Mouse (Mus musculus): ENCODE results near the gene Pex14.

Gene Pex14

GRCm38 (mm10) chr4:149058298-149058697, 41.4 kb downstream of the Pex14 start:
- no peak for DNase-seq (ENCODE audit: extremely low spot score, low read depth, low spot score)

GRCm38 (mm10) chr4:149057470-149057869, 42.2 kb downstream of the Pex14 start:
- DNase-seq (ENCODE audit: extremely low spot score, low read depth, low spot score), result no peak

- no peak for DNase-seq (ENCODE audit: extremely low spot score, low read depth, low spot score)
Observed at GRCm38 (mm10) chr4:149056957-149057356, 42.7 kb downstream of the Pex14 start.

- no peak for DNase-seq (ENCODE audit: extremely low spot score, low read depth, low spot score)
Observed at GRCm38 (mm10) chr4:149055847-149056246, 43.8 kb downstream of the Pex14 start.

- no peak for DNase-seq (ENCODE audit: extremely low spot score, low read depth, low spot score)
Observed at GRCm38 (mm10) chr4:149049351-149050159, 50.1 kb downstream of the Pex14 start.

GRCm38 (mm10) chr4:149048625-149049228, 50.9 kb downstream of the Pex14 start:
- no peak for DNase-seq (ENCODE audit: extremely low spot score, low read depth, low spot score)

- no peak for DNase-seq (ENCODE audit: extremely low spot score, low read depth, low spot score)
Observed at GRCm38 (mm10) chr4:149047360-149047759, 52.3 kb downstream of the Pex14 start.

- DNase-seq (ENCODE audit: extremely low spot score, low read depth, low spot score), result no peak
Observed at GRCm38 (mm10) chr4:149045885-149046284, 53.8 kb downstream of the Pex14 start.

GRCm38 (mm10) chr4:149040289-149040688, 59.4 kb downstream of the Pex14 start:
- DNase-seq (ENCODE audit: extremely low spot score, low read depth, low spot score), result no peak

GRCm38 (mm10) chr4:149037706-149038105, 62.0 kb downstream of the Pex14 start:
- no peak for DNase-seq (ENCODE audit: extremely low spot score, low read depth, low spot score)

GRCm38 (mm10) chr4:149036592-149036991, 63.1 kb downstream of the Pex14 start:
- no peak for DNase-seq (ENCODE audit: extremely low spot score, low read depth, low spot score)

- no peak for DNase-seq (ENCODE audit: extremely low spot score, low read depth, low spot score)
Observed at GRCm38 (mm10) chr4:149031507-149031906, 68.2 kb downstream of the Pex14 start.

GRCm38 (mm10) chr4:149027571-149027970, 72.1 kb downstream of the Pex14 start:
- DNase-seq (ENCODE audit: extremely low spot score, low read depth, low spot score), result no peak

GRCm38 (mm10) chr4:149025242-149025641, 74.4 kb downstream of the Pex14 start:
- no peak for DNase-seq (ENCODE audit: extremely low spot score, low read depth, low spot score)

- DNase-seq (ENCODE audit: extremely low spot score, low read depth, low spot score), result no peak
Observed at GRCm38 (mm10) chr4:149021021-149021420, 78.7 kb downstream of the Pex14 start.

GRCm38 (mm10) chr4:149019456-149019855, 80.2 kb downstream of the Pex14 start:
- DNase-seq (ENCODE audit: extremely low spot score, low read depth, low spot score), result no peak

- no peak for DNase-seq (ENCODE audit: extremely low spot score, low read depth, low spot score)
Observed at GRCm38 (mm10) chr4:149006756-149007155, 92.9 kb downstream of the Pex14 start.

GRCm38 (mm10) chr4:149006107-149006506, 93.6 kb downstream of the Pex14 start:
- DNase-seq (ENCODE audit: extremely low spot score, low read depth, low spot score), result no peak

GRCm38 (mm10) chr4:149002441-149003093, 97.1 kb downstream of the Pex14 start:
- no peak for DNase-seq (ENCODE audit: extremely low spot score, low read depth, low spot score)

GRCm38 (mm10) chr4:149001515-149001914, 98.2 kb downstream of the Pex14 start:
- no peak for DNase-seq (ENCODE audit: extremely low spot score, low read depth, low spot score)

GRCm38 (mm10) chr4:149000746-149001145, 98.9 kb downstream of the Pex14 start:
- no peak for DNase-seq (ENCODE audit: extremely low spot score, low read depth, low spot score)

GRCm38 (mm10) chr4:148993948-148994347, 105.7 kb downstream of the Pex14 start:
- no peak for DNase-seq (ENCODE audit: extremely low spot score, low read depth, low spot score)

Data from hindlimb bud, embryonic 11.5 days (tissue).